Mouse (Mus musculus): ENCODE measurements at regions not wholly inside any gene's neighbourhood (a gene's known extent, or its start where the extent isn't known, plus 50 kb on each side); places are given as distances from the start of the nearest gene placed in this dataset.

DNA sequence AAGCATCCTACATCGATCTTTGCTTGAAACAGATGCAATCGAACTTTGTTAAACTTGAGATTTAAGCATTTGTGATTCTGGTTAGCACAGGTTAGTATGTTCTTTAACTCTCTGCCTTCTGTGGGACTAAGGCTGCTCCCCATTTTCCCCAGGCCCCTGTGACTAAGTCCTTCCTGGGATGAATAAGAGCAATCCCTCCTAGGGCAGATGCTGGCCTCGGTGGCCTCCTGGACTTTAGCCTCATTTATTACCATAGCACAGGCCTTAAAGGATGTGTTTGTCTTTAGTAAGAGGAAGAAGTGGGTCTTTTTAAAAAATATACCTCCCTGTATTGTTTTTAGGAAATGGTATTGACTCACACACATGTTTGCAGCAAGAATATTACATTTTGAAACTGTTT lies 599.9 kb downstream of the Dok5 start:
- no peak for DNase-seq (ENCODE audit: low spot score)

DNA sequence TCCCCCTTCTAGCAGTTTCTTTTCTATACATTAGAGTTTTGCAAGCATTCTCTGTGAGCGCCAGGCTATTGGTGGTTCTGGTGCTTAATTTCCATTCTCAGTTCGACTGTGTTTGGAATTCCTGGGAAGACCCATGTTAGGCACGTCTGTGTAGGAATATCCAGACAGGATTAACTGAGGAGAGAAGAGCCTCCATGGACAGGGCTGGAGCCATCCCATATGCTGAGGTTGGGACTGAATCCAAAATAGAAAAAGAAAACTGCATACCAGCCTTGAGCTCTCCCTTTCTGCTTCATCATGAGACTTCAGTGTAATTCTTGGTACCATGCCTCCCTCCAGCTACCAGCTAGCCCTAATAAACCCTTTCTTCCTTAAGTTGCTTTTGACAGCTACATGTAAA lies 595.3 kb downstream of the Dok5 start:
- DNase-seq (ENCODE audit: low spot score), result no peak

DNA sequence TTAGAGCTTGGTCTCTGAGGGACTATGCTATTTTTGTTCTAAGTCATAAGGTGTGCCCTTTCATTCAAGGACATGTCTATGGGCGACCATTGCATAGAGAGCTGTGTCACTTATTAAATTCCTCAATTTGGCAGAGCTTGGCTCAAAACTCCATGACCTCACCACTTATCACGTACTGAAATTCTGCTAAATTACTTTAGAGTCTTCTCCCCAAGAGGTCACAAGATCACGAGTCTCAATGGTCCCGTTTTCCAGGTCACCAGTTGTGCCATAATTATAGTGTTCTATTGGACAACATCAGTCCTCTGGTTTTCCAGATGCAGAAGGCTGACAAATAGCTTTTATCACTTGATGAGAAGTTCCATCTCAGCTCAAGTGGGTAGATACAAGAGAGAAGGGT lies 576.9 kb downstream of the Dok5 start:
- no peak for DNase-seq (ENCODE audit: low spot score)

- DNase-seq (ENCODE audit: low spot score), result no peak
Measured at GRCm38 (mm10) chr2:171306000-171306399, 574.4 kb downstream of the Dok5 start.

DNA sequence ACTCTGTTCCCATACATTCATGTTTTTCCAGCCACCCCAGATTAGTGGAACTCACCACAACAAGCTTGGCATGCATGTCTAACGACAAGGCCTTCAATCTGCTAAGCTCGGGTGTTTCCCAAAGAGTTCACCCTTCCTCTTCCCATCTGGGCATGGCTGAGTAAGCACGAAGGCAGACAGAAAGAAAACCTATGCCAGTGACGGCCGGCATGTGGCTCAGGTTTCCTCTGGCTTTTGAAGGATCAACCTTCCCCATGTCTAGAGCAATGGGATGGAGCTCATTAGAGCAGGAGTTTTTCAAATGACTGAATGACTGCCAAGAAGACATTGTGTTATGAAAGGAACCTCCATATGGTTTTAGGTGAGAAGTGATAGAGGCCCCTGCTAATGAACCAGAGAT lies 566.9 kb downstream of the Dok5 start:
- no peak for DNase-seq (ENCODE audit: low spot score)

DNA sequence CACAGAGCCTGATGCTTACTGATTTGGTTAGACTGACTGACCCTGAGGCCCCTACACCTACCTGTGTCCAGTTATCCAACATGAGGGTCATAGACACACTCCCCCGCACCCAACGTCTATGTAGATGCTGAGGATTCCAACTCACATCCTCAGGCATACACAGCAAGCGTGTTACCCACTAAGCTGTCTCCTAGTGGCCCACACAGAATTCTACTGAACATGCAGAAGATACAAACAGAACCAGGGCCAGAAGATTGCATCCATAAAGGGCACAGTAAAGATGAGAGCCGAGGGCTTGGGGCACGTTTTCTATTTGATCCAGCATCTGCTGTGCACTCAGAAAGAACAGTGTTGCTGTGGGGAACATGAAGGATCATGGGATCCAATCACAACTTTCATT lies 564.0 kb downstream of the Dok5 start:
- DNase-seq (ENCODE audit: low spot score), result no peak

DNA sequence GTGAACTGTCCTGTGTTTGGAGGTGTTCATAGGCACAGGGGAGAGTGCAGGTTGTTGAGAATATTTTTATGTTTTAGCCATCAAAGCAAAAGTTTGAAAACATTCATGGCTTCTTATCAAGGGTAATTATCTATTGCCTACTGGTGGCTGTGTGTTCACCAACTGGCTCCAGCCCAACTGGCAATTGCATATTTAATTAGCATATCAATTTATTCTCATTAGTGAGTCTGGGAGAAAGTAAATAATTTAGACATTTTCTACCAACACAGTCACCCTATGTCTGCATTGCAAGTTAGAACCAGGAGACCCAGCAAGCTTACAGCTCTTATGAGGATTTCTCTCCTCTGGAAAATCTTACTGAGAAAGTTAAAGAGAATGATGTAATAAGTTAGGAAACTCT lies 561.0 kb downstream of the Dok5 start:
- DNase-seq (ENCODE audit: low spot score), result no peak

GRCm38 (mm10) chr2:171285719-171286394 lies 554.2 kb downstream of the Dok5 start:
- no peak for DNase-seq (ENCODE audit: low spot score)

DNA sequence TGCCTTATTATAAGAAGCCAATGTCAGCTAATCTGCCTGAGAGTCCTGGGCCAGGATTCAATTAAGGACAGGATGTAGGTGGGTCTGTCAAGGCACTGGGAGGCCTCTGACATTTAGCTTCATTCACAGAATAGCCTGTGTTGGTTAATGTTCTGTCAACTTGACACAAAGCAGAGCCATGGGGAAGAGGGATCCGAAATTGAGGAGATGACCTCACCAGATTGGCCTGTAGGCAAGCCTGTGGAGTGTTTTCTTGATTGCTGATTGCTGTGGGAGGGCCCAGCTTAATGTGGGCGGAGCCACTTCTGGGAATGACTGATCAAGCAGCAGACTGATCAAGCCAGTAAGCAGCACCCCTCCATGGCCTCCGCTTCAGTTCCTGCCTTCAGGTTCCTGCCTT lies 548.5 kb downstream of the Dok5 start:
- DNase-seq (ENCODE audit: low spot score), result no peak

DNA sequence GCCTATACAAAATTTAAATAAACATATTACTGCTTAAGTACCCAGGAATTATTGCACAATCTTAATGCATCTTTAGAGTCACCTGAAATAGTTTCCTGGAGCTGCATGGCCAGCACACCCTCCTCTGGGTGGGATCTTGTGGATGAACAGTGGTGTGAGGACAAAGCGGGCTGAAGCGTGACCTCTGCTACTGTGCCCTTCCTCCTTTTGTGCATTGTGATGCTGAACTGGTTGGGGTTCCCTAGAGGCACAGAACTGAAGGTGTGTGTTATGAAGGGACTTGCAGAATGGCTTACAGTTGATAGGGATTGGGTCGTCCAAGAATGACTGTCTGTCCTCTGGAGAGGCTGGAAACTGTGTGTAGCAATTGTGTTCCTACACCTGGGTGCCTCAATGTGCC lies 547.7 kb downstream of the Dok5 start:
- no peak for DNase-seq (ENCODE audit: low spot score)

GRCm38 (mm10) chr2:171253194-171253593 lies 521.6 kb downstream of the Dok5 start:
- no peak for DNase-seq (ENCODE audit: low spot score)

DNA sequence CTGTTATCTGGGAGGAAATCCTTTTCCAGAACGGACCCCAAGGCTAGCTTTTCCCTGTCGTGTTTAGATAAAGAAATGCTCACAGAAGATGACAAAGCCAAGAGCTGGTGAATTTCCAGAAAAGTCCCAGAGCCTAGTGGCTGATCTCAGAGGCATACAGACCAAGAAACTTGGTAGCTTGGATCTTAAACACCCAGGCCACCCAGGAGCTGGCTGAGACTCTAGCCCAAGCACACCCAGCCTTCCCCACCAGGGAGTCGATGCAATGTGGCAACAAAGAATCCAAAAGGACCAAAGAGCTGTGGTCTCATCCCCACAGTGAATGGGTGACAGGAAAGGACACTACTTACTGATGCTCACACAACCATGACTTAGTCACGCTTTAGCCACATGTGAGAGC lies 513.8 kb downstream of the Dok5 start:
- no peak for DNase-seq (ENCODE audit: low spot score)

GRCm38 (mm10) chr2:171242356-171242755 lies 510.7 kb downstream of the Dok5 start:
- DNase-seq (ENCODE audit: low spot score), result no peak

DNA sequence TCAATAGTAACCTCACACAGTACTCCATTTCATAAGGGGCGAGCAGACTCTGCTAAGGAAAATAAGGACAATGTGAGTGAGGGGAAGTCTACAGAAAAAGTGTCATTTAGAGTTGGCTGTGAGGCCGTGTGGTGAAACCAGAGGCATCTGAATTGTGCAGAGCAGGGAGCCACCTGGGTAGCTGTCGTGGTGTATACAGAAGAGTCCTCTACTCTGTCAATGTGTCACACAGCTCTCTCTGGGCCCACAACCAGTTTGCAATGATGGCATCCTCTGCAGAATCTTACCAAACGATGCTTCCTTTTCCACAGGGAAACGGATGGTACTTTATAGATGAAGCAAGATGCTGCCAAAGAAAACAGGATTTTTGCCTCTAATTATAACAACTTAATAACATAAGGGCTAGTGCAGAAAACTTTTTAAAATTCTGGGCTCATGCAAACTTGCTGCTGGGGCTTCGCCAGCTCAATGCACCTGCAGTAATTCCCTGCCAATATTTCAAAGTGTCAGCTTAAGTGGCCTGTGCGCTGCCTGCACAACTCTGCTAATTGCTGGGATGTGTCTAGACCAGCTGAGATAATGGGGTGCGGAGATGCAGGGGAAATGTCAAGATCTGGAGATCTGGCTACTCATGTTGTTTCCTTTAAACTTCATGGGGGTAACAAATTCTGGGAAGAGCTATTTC lies 505.8 kb downstream of the Dok5 start:
- DNase-seq (ENCODE audit: low spot score), result no peak

- DNase-seq (ENCODE audit: low spot score), result no peak
Measured at GRCm38 (mm10) chr2:171232812-171233211, 501.2 kb downstream of the Dok5 start.

DNA sequence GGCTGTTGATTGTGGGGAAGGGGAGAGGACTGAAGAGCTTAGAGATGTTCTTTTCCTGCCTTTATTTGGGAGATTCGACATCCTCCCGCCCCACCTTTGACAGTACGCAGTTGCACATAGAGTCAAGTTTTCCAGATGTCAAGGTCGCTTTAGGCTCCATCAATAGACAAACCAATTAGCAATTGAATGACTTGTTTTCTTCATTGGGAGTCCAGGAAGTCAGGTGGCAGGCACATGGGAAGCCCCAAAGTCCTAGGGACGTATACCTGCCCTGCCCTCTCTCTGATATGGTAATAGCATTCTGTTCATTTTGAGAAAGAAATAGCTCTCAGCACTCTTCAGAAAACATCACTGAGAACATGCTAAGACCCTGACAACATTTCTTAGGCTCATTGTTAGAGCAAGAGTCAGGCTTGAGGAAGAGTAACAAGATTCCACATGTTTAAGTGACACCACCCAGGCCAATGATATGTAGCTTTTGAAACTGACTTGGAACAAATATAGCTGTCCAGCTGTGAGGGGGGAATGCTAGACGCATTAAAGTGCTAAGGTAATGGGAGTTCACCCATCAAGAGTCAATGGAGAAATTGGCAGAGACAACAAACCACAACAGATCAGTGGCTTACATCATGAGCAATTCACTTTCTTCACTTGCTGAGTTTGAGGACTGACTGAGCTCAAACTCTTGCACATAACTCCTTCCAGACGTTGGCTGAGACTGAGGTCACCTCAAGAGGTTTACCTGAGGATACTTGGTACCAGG lies 499.9 kb downstream of the Dok5 start:
- DNase-seq (ENCODE audit: low spot score), result no peak

DNA sequence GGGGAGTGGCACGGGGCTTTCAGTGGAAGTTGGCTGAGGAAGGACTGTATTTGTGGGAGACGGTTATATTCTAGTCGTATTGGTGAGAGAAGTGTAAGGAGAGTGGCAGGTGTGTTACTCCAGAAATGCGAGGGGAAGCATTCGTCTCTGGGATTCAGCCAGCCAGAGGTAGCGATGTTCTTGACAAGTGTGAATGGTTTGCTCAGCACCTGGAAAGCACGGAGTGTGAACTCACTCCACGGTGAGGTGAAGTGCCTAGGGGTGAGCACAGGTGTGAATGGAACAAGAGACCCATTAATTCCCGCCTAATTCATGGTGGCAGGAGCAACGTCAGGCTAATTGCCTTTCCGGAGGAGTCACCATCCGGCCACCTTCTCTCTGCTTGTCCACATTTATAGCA lies 498.9 kb downstream of the Dok5 start:
- no peak for DNase-seq (ENCODE audit: low spot score)

DNA sequence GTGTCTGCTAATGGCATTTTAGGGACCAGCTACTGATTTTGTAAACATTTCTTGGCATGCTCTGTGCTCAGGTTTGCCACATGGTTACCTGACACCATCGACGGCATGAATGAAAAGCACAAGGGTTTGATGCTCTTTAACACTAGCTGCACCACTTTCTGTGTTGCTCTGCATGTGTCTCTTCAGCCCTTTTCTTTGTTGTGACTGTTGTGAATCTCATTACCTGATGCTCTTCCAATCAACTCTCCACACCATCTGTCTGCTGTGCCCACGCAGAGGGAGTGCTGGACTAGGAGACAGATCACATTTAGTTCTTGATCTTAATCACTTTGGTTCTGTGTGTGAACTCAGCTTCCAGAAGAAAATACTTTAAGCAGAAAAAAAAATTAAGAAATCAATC lies 496.6 kb downstream of the Dok5 start:
- no peak for DNase-seq (ENCODE audit: low spot score)

DNA sequence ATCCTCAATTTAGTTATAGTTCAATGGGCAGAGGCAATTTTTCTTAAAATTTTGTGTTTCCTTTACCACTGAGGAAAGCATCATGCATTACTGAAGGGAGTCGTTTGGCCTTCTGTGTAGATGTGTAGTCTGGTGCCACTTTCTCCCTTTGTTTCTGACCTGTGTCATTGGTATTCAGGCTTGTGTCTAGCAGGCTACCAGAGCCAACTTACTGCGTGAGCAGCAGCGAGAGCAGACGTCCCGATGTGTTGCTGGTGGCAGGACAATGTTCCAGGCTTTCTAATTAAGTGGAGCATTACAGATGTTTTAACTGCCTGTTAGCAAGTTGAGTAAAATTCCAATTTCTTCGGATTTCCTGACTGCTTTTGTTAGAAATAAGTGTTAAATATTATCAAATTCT lies 482.2 kb downstream of the Dok5 start:
- no peak for DNase-seq (ENCODE audit: low spot score)

DNA sequence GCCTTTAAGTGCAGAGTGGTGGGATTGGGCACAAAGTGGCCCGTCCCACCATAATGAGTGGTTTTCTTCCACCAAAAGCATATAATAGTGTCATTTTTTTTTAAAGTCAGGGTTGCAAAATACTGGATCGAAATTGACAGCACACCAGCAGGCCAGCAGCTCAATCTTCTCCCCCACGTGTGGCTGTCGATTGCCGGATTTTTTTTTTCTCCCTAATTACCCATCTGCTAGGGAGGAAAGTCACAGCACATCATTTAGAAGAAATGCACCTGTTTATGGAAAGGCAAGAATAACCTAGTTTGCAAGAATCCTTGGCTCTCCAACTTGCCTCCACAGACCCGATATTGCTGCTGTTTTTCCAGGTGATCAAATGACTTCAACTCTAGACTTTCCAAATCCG lies 464.9 kb downstream of the Dok5 start:
- no peak for DNase-seq (ENCODE audit: low spot score)

- DNase-seq (ENCODE audit: low spot score), result no peak
Measured at GRCm38 (mm10) chr2:171192181-171192580, 460.6 kb downstream of the Dok5 start.
